Comparison of ENCODE assay signal across 17 mouse cellular contexts in the genomic region with DNA sequence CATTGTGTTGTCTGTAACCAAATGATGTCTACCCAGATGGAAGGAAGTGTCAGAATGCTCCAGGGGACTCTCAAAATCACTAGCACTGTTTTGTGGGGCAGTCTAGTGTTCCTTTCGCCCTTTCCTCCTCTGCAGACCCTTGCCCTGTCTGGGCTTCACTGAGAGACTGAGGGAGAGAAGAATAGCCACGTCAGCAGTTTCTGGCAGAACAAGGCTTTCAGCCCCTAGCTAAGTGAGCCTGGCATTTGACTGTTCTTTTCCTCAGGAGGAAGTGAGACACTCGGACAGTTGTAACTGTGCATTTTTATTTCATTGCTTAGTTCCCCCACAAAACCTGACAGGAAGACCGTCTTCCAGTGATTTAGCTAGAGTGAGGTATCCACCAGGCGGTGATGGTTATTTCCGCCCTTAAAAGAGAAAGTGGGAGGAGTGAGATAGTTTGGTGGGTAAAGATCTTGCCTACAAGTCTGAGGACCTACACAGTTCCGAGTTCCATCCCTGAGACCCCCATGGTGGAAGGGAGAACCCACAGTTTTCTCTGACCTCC.
A peak's percentile ranks its signal among the peaks of the same experiment; 100 is the strongest.
DNase-seq lines count a peak whose midpoint lies in the region; TF ChIP-seq lines count a peak whose summit lies in the region.
"Had no signal": no experiment of that assay in that cellular context is flagged by ENCODE, and none has a peak within 500 bp of the region (broad histone marks: within the 10 kb centered on the region; RNA-seq: fewer than 3 reads in every experiment).

No protein-coding gene starts in this region.

- peaks cover 58% of the 10 kb centered on the region for H3K4me1 ChIP-seq in thymus, adult 2 months (replicated peaks; ENCODE audit: control insufficient read depth, insufficient read depth, low read length)
- no peaks in the 10 kb centered on the region for H3K4me1 ChIP-seq in ES-E14 (ENCODE audit: control insufficient read depth in 2 of 2, insufficient read depth in 2 of 2, low read length in 2 of 2, poor library complexity in 1 of 2)
- H3K4me1 ChIP-seq: stomach, embryonic 15.5 days had no signal

- H3K27ac ChIP-seq in thymus, adult 2 months (ENCODE audit: control insufficient read depth, insufficient read depth, low read length), result peak overlapping the region; percentile 90
- no peak overlapping the region for H3K27ac ChIP-seq in ES-E14 (ENCODE audit: insufficient read depth, low read depth, low read length, poor library complexity, severe bottlenecking)
- H3K27ac ChIP-seq: gastrocnemius, adult 2 months; heart, embryonic 13.5 days; hindbrain, embryonic 12.5 days; left cerebral cortex, adult 2 months; midbrain, embryonic 15.5 days; stomach, embryonic 15.5 days had no signal

- no peak for DNase-seq in thymus, adult 2 months
- DNase-seq in thymus, postnatal 4 days, result no peak
- DNase-seq in ES-E14 (ENCODE audit: low read depth, low spot score), result no peak
- DNase-seq in induced T-regulatory cell, adult 2 months (ENCODE audit: low read depth), result peak; percentile 55
- DNase-seq in yolk sac, embryonic 10.5 days (ENCODE audit: low spot score), result peak; percentile 33
- DNase-seq in left cerebral cortex, adult 8-10 months (ENCODE audit: low spot score in 2 of 2), result no peak
- no peak for DNase-seq in embryo, embryonic 10.5 days (ENCODE audit: low spot score)
- DNase-seq: cerebellum, adult 11 months; cerebellum, postnatal 36 days; right cerebral cortex, postnatal 4 days had no signal

- H3K27me3 ChIP-seq in thymus, adult 2 months (ENCODE audit: control insufficient read depth, insufficient read depth, low read length), result no peaks in the 10 kb centered on the region
- H3K27me3 ChIP-seq: heart, embryonic 13.5 days; hindbrain, embryonic 12.5 days; midbrain, embryonic 15.5 days; stomach, embryonic 15.5 days had no signal

- 17% methylated on average over 7 of the region's 7 CpGs for WGBS in thymus, adult 2 months

- H3K4me3 ChIP-seq in thymus, adult 2 months (ENCODE audit: control insufficient read depth, insufficient read depth, low read length), result no peak overlapping the region
- H3K4me3 ChIP-seq in ES-E14 (ENCODE audit: insufficient read depth in 1 of 2, low read depth in 1 of 2, low read length in 2 of 2, poor library complexity in 1 of 2, severe bottlenecking in 1 of 2), result no peak overlapping the region
- H3K4me3 ChIP-seq: gastrocnemius, adult 2 months; heart, embryonic 13.5 days; hindbrain, embryonic 12.5 days; left cerebral cortex, adult 2 months; midbrain, embryonic 15.5 days; stomach, embryonic 15.5 days had no signal

- no peak overlapping the region for H3K9ac ChIP-seq in ES-E14 (ENCODE audit: insufficient read depth, low read depth, low read length, poor library complexity, severe bottlenecking)
- H3K9ac ChIP-seq: heart, embryonic 13.5 days; hindbrain, embryonic 12.5 days; midbrain, embryonic 15.5 days; stomach, embryonic 15.5 days had no signal

- TF ChIP-seq POLR2A in thymus, adult 2 months (IDR thresholded peaks at IDR 0.05; ENCODE audit: control insufficient read depth, extremely low read depth, insufficient read depth, low read length, poor library complexity), result no peak

- in situ Hi-C loops in ES-E14 (cut with MboI; ENCODE audit: low sequenced_read_pairs in 2 of 2, unreplicated experiment in 2 of 2), result no loop called here

- H3K9me3 ChIP-seq in ES-E14 (ENCODE audit: control insufficient read depth, insufficient read depth, low read depth, low read length), result no peaks in the 10 kb centered on the region
- H3K9me3 ChIP-seq: G1E; heart, embryonic 13.5 days; hindbrain, embryonic 12.5 days; midbrain, embryonic 15.5 days; stomach, embryonic 15.5 days had no signal

- H3K36me3 ChIP-seq in thymus, adult 2 months (ENCODE audit: control insufficient read depth, insufficient read depth, low read length), result no peaks in the 10 kb centered on the region
- H3K36me3 ChIP-seq in ES-E14 (ENCODE audit: control insufficient read depth, insufficient read depth, low read length, poor library complexity, severe bottlenecking), result no peaks in the 10 kb centered on the region
- H3K36me3 ChIP-seq: G1E; heart, embryonic 13.5 days; hindbrain, embryonic 12.5 days; midbrain, embryonic 15.5 days; stomach, embryonic 15.5 days had no signal

- TF ChIP-seq CTCF in thymus, adult 2 months (IDR thresholded peaks at IDR 0.05; ENCODE audit: borderline replicate concordance, control insufficient read depth, extremely low read depth, insufficient read depth, low read length, poor library complexity), result no peak

TF ChIP-seq in ES-E14, 5 proteins besides CTCF, POLR2A, EP300 and RAD21:
- peak; percentile 75 for TF ChIP-seq MAFK (IDR thresholded peaks at IDR 0.05; ENCODE audit: insufficient read depth, low read depth, low read length)
- no peak for TF ChIP-seq CHD2 (IDR thresholded peaks at IDR 0.05; ENCODE audit: low read depth, low read length)

Comparison
In these comparisons a context has a peak if more than half of its experiments do, and no peak if none do; other contexts are left out.
1. DNase-seq: peak in induced T-regulatory cell, adult 2 months (single experiment) and yolk sac, embryonic 10.5 days (single experiment); none in thymus, adult 2 months (single experiment), thymus, postnatal 4 days (single experiment), ES-E14 (single experiment), left cerebral cortex, adult 8-10 months (0 of 2) and embryo, embryonic 10.5 days (single experiment).